Mouse (Mus musculus) layer of hippocampus, postnatal 14 days (tissue): Measurements from ENCODE around the gene Cnep1r1. TPM values are rescaled to one million over a fixed set of nuclear protein-coding genes. Genes with fewer than 3 reads are reported as not detected.

ENCODE experiments used
- DNase-seq, 2 experiments: peaks; one replicate each; pipeline ENCODE4 v3.0.0; 2021 to 2022; ENCODE audit warnings: low spot score in 2 of 2, mixed read lengths in 1 of 2
- microRNA-seq, 2 experiments: library from miRNA; unstranded; fragments of <30 nt; microRNA quantifications; one replicate each; pipeline ENCODE4 v1.2.0; 2021
- total RNA-seq, 2 experiments: library from RNA; stranded (reverse); gene quantifications; 2 replicates each; pipeline ENCODE4 v1.2.3; 2021

Cnep1r1 gene
- total RNA-seq, 2 experiments from 2014 or later: 29.3 to 30.7 TPM

- no peak for DNase-seq
Observed at GRCm38 (mm10) chr8:88183121-88183520, 64.6 kb downstream of the Cnep1r1 start.

Small RNA genes within 50 kb of the gene (microRNA-seq; reads per million reads assigned to microRNA genes)
- gene Mir7071: 4.8 to 7.6 reads per million in 2 experiments

Other genes with a start within 250 kb of the Cnep1r1 start
- 10 to 100 TPM; 29.9 to 32.3 TPM for gene Zfp423, start 159.2 kb upstream of the Cnep1r1 start, total RNA-seq
- gene Heatr3, start 19.1 kb downstream of the Cnep1r1 start, total RNA-seq: 10 to 100 TPM; 33.8 to 34.0 TPM
- gene Tent4b, start 80.4 kb downstream of the Cnep1r1 start, total RNA-seq: 10 to 100 TPM; 31.5 to 33.5 TPM
- gene Adcy7, start 153.6 kb downstream of the Cnep1r1 start, total RNA-seq: 1 to 10 TPM; 3.5 to 3.6 TPM
- 10 to 100 TPM; 63.9 to 66.8 TPM for gene Brd7, start 243.4 kb downstream of the Cnep1r1 start, total RNA-seq